Mouse (Mus musculus) lung, postnatal 36 days (tissue): Measurements from ENCODE around the gene Josd1.

Experiments used
- DNase-seq: peaks from one replicate; pipeline ENCODE4 v3.0.0; 2022; ENCODE audit warnings: mixed read lengths

Gene Josd1

GRCm38 (mm10) chr15:79657837-79658530, 29.7 kb downstream of the Josd1 start:
- DNase-seq = peak; percentile 97

- DNase-seq = no peak
These were observed 31.3 kb downstream of the Josd1 start for GRCm38 (mm10) chr15:79656451-79656850.

- DNase-seq = no peak
These were observed 36.2 kb downstream of the Josd1 start for GRCm38 (mm10) chr15:79651481-79651880.

GRCm38 (mm10) chr15:79650569-79650968, 37.1 kb downstream of the Josd1 start:
- DNase-seq = peak; percentile 51

- DNase-seq = no peak
These were observed 39.6 kb downstream of the Josd1 start for GRCm38 (mm10) chr15:79648130-79648529.

- DNase-seq = no peak
These were observed 42.2 kb downstream of the Josd1 start for GRCm38 (mm10) chr15:79645483-79645882.

GRCm38 (mm10) chr15:79641135-79641817, 46.4 kb downstream of the Josd1 start:
- DNase-seq = no peak

- DNase-seq = no peak
These were observed 57.2 kb downstream of the Josd1 start for GRCm38 (mm10) chr15:79630471-79630870.
